Mouse (Mus musculus) CH12.LX (cell line): Measurements from ENCODE around the gene Pate2.

Source experiments
- CHD2 ChIP-seq: IDR thresholded peaks from 2 replicates; pipeline ENCODE4 v1.6.1; 2011; ENCODE audit warnings: low read length, improper control_type of control experiment
- CTCF ChIP-seq, 2 experiments: IDR thresholded peaks in 1 of 2; conservative IDR thresholded peaks in 1 of 2; 2 replicates each; pipeline ENCODE4 v1.5.1; 2011 to 2012; ENCODE audit warnings: low read depth in 2 of 2, low read length in 2 of 2, improper control_type of control experiment in 1 of 2, inconsistent platforms in 1 of 2, mild to moderate bottlenecking in 1 of 2, moderate library complexity in 1 of 2
- ELF1 ChIP-seq: IDR thresholded peaks from 2 replicates; pipeline ENCODE4 v1.6.1; 2014; ENCODE audit warnings: low read depth, mild to moderate bottlenecking, inconsistent platforms, low read length, improper control_type of control experiment
- EP300 ChIP-seq: IDR thresholded peaks from 2 replicates; pipeline ENCODE4 v1.6.1; 2011; ENCODE audit warnings: low read length, improper control_type of control experiment
- HCFC1 ChIP-seq: IDR thresholded peaks from 2 replicates; pipeline ENCODE4 v1.6.1; 2012; ENCODE audit warnings: low read depth, mild to moderate bottlenecking, inconsistent platforms, low read length, improper control_type of control experiment
- MAZ ChIP-seq: IDR thresholded peaks from 2 replicates; pipeline ENCODE4 v1.6.1; 2012; ENCODE audit warnings: low read depth, mild to moderate bottlenecking, inconsistent platforms, low read length, improper control_type of control experiment, moderate library complexity
- MEF2A ChIP-seq: IDR thresholded peaks from 2 replicates; pipeline ENCODE4 v1.6.1; 2014; ENCODE audit warnings: low read depth, mild to moderate bottlenecking, inconsistent platforms, low read length, improper control_type of control experiment, borderline replicate concordance
- POLR2A ChIP-seq: IDR thresholded peaks from 2 replicates; pipeline ENCODE4 v1.6.1; 2011; ENCODE audit warnings: low read depth, mild to moderate bottlenecking, improper control_type of control experiment, low read length
- POLR2AphosphoS2 ChIP-seq: IDR thresholded peaks from 2 replicates; pipeline ENCODE4 v1.6.1; 2011; ENCODE audit warnings: low read depth, low read length, improper control_type of control experiment
- RCOR1 ChIP-seq: conservative IDR thresholded peaks from 2 replicates; pipeline ENCODE4 v1.6.1; 2012; ENCODE audit warnings: low read depth, mild to moderate bottlenecking, inconsistent platforms, low read length, improper control_type of control experiment
- USF1 ChIP-seq: IDR thresholded peaks from 2 replicates; pipeline ENCODE4 v1.6.1; 2014; ENCODE audit warnings: low read depth, mild to moderate bottlenecking, inconsistent platforms, low read length, improper control_type of control experiment
- ZKSCAN1 ChIP-seq: IDR thresholded peaks from 2 replicates; pipeline ENCODE4 v1.6.1; 2012; ENCODE audit warnings: low read depth, inconsistent platforms, low read length, improper control_type of control experiment, borderline replicate concordance
- ZNF384 ChIP-seq: IDR thresholded peaks from 2 replicates; pipeline ENCODE4 v1.6.1; 2012; ENCODE audit warnings: low read depth, low read length, improper control_type of control experiment, inconsistent platforms

- TF ChIP-seq ELF1 (no peak), ZKSCAN1 (no peak), POLR2AphosphoS2 (no peak), CHD2 (no peak), POLR2A (no peak), MEF2A (no peak), USF1 (no peak), CTCF (conservative IDR thresholded peaks at IDR 0.05 in 1 of 2, IDR thresholded peaks at IDR 0.05 in 1 of 2; ENCODE audit: low read depth in 2 of 2, low read length in 2 of 2) (peak; percentile 67 to 94), EP300 (no peak), MAZ (no peak), ZNF384 (no peak), RCOR1 (no peak), HCFC1 (no peak)
Observed at GRCm38 (mm10) chr9:35523941-35524411, 46.1 kb upstream of the Pate2 start.
